Mouse (Mus musculus) heart, adult 2 months (tissue): ENCODE measurements at regions not wholly inside any gene's neighbourhood (a gene's known extent, or its start where the extent isn't known, plus 50 kb on each side); places are given as distances from the start of the nearest gene placed in this dataset.

Source experiments
- CTCF ChIP-seq: fragments of 200-600 bp; IDR thresholded peaks from 2 replicates; pipeline ENCODE4 v1.8.1; 2022; ENCODE audit warnings: antibody characterized with exemption, mild to moderate bottlenecking, moderate library complexity
- EP300 ChIP-seq: fragments of 200-500 bp; IDR thresholded peaks from 2 replicates; pipeline ENCODE4 v1.6.1; 2011; ENCODE audit warnings: low read depth, low read length, control low read depth; ENCODE audit not compliant: insufficient read depth
- POLR2A ChIP-seq: fragments of 200-500 bp; IDR thresholded peaks from 2 replicates; pipeline ENCODE4 v1.6.1; 2011; ENCODE audit warnings: mild to moderate bottlenecking, low read depth, low read length, control low read depth; ENCODE audit not compliant: insufficient read depth

- TF ChIP-seq CTCF (no peak), POLR2A (no peak), EP300 (no peak)
These were observed 127.4 kb downstream of the Tex29 start for GRCm38 (mm10) chr8:11967670-11968069.
